9 mouse cellular contexts compared by ENCODE assay signal in the genomic region with DNA sequence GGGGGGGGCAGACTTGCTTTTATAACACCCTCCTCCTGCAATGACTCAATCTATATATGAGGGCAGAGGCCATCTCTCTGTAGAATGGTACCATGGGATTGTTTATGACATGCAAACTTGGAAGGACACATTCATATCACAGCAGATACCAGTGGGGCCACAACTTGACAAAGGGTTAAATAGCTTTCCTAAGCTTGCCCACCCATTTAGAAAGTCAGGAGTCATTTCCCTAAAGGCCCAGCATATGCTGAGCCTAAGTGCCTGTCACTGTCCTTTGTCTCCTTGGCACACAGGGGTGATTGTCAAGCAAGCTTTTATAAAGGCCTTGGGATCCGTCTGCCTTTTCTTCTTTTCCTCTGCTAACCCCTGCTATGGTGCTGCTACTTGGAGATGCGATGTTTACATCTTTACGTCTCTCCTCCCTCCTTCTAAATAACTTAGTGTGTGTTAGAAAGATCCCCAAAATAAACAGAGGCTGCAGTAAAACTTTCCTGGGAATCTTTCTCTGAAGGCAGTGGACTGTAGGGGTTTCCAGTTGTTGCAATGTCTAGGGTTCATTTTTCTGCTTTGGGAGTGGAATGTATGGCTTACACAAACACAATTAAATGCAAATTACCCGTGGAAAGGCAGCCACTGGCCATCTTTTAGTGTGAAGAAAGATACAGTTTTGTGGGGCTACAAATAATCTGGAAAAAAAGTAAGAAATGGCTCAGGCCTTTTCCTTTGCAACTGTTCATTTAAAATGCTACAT.
DNase-seq lines count a peak whose midpoint lies in the region; ATAC-seq lines count a peak whose summit lies in the region.
"Had no signal": no experiment of that assay in that cellular context is flagged by ENCODE, and none has a peak within 500 bp of the region (broad histone marks: within the 10 kb centered on the region; RNA-seq: fewer than 3 reads in every experiment).

No protein-coding gene starts in this region.

- no peaks in the 10 kb centered on the region for H3K27me3 ChIP-seq in hindbrain, embryonic 11.5 days (ENCODE audit: control insufficient read depth, insufficient read depth, low read length)
- H3K27me3 ChIP-seq in hindbrain, embryonic 16.5 days (replicated peaks; ENCODE audit: control insufficient read depth, insufficient read depth, low read length): no peaks in the 10 kb centered on the region
- no peaks in the 10 kb centered on the region for H3K27me3 ChIP-seq in forebrain, embryonic 13.5 days
- 0 out of 2 replicates have a peak, but pooled peaks cover 2% of the 10 kb centered on the region for H3K27me3 ChIP-seq in midbrain, embryonic 12.5 days

- H3K27ac ChIP-seq in hindbrain, embryonic 11.5 days (ENCODE audit: low read depth, low read length): peak overlapping the region; percentile 78
- H3K27ac ChIP-seq in hindbrain, embryonic 16.5 days (ENCODE audit: low read depth, low read length): no peak overlapping the region
- peak overlapping the region; percentile 65 for H3K27ac ChIP-seq in forebrain, embryonic 13.5 days
- peak overlapping the region; percentile 52 for H3K27ac ChIP-seq in midbrain, embryonic 12.5 days (replicated peaks)

- peak; percentile 48 for DNase-seq in hindbrain, embryonic 11.5 days (ENCODE audit: low spot score)
- peak; percentile 51 for DNase-seq in embryo, embryonic 10.5 days (ENCODE audit: low spot score)
- no peak for DNase-seq in gastrocnemius, postnatal 10 days
- DNase-seq in lung, adult 18-20 months: no peak
- no peak for DNase-seq in testis, postnatal 14 days (ENCODE audit: low spot score)
- DNase-seq: B cell, adult 2 months had no signal

- H3K4me2 ChIP-seq in hindbrain, embryonic 11.5 days (replicated peaks; ENCODE audit: low read depth, low read length): no peak overlapping the region
- no peak overlapping the region for H3K4me2 ChIP-seq in hindbrain, embryonic 16.5 days (ENCODE audit: low read length)
- H3K4me2 ChIP-seq in forebrain, embryonic 13.5 days: no peak overlapping the region
- H3K4me2 ChIP-seq in midbrain, embryonic 12.5 days (replicated peaks): 0 out of 2 replicates have a peak overlapping the region, but pooled peaks have one; percentile 9

- peak; percentile 48 for ATAC-seq in hindbrain, embryonic 11.5 days (ENCODE audit: low FRiP score)
- ATAC-seq in hindbrain, embryonic 16.5 days: no peak
- no peak for ATAC-seq in forebrain, embryonic 13.5 days
- ATAC-seq in midbrain, embryonic 12.5 days (ENCODE audit: low FRiP score, low read depth): 0 out of 2 replicates have a peak, but pooled peaks have one; percentile 31

- no peak overlapping the region for H3K4me3 ChIP-seq in hindbrain, embryonic 11.5 days (ENCODE audit: low read depth, low read length)
- no peak overlapping the region for H3K4me3 ChIP-seq in hindbrain, embryonic 16.5 days (ENCODE audit: low read length)
- no peak overlapping the region for H3K4me3 ChIP-seq in forebrain, embryonic 13.5 days
- H3K4me3 ChIP-seq in midbrain, embryonic 12.5 days: no peak overlapping the region

- 13% methylated on average over 4 of the region's 4 CpGs for whole genome bisulfite sequencing in hindbrain, embryonic 11.5 days
- WGBS in hindbrain, embryonic 16.5 days: 10% methylated on average over 4 of the region's 4 CpGs
- 10% methylated on average over 4 of the region's 4 CpGs for WGBS in forebrain, embryonic 13.5 days
- WGBS in midbrain, embryonic 12.5 days: 10% methylated on average over 4 of the region's 4 CpGs

- no peaks in the 10 kb centered on the region for H3K9me3 ChIP-seq in hindbrain, embryonic 11.5 days (ENCODE audit: control insufficient read depth, low read length)
- H3K9me3 ChIP-seq in hindbrain, embryonic 16.5 days (ENCODE audit: control insufficient read depth, low read length): no peaks in the 10 kb centered on the region
- no peaks in the 10 kb centered on the region for H3K9me3 ChIP-seq in forebrain, embryonic 13.5 days (replicated peaks)
- H3K9me3 ChIP-seq in midbrain, embryonic 12.5 days: no peaks in the 10 kb centered on the region

- peaks cover 17% of the 10 kb centered on the region for H3K4me1 ChIP-seq in hindbrain, embryonic 11.5 days (replicated peaks; ENCODE audit: control insufficient read depth, insufficient read depth, low read length)
- H3K4me1 ChIP-seq in hindbrain, embryonic 16.5 days (ENCODE audit: control insufficient read depth, insufficient read depth, low read depth, low read length): peaks cover 12% of the 10 kb centered on the region; the same call in 1 of the 2 replicates
- H3K4me1 ChIP-seq in forebrain, embryonic 13.5 days: peaks cover 34% of the 10 kb centered on the region
- H3K4me1 ChIP-seq in midbrain, embryonic 12.5 days: peaks cover 30% of the 10 kb centered on the region

- H3K9ac ChIP-seq in hindbrain, embryonic 11.5 days (ENCODE audit: low read depth, low read length): no peak overlapping the region
- no peak overlapping the region for H3K9ac ChIP-seq in hindbrain, embryonic 16.5 days (ENCODE audit: low read depth, low read length)
- H3K9ac ChIP-seq in forebrain, embryonic 13.5 days: no peak overlapping the region
- H3K9ac ChIP-seq in midbrain, embryonic 12.5 days (replicated peaks): no peak overlapping the region

- no peaks in the 10 kb centered on the region for H3K36me3 ChIP-seq in hindbrain, embryonic 11.5 days (ENCODE audit: control insufficient read depth, insufficient read depth, low read length)
- H3K36me3 ChIP-seq in hindbrain, embryonic 16.5 days (ENCODE audit: control insufficient read depth, insufficient read depth, low read length): no peaks in the 10 kb centered on the region
- no peaks in the 10 kb centered on the region for H3K36me3 ChIP-seq in forebrain, embryonic 13.5 days (ENCODE audit: poor library complexity, severe bottlenecking)
- H3K36me3 ChIP-seq in midbrain, embryonic 12.5 days: no peaks in the 10 kb centered on the region

Comparison
In these comparisons a context has a peak if more than half of its experiments do, and no peak if none do; other contexts are left out.
1. ATAC-seq: peak in hindbrain, embryonic 11.5 days (single experiment) and midbrain, embryonic 12.5 days (single experiment); none in hindbrain, embryonic 16.5 days (single experiment) and forebrain, embryonic 13.5 days (single experiment).
2. DNase-seq: peak in hindbrain, embryonic 11.5 days (single experiment) and embryo, embryonic 10.5 days (single experiment); none in gastrocnemius, postnatal 10 days (single experiment), lung, adult 18-20 months (0 of 2) and testis, postnatal 14 days (single experiment).